Mouse (Mus musculus) forebrain, embryonic 10.5 days (tissue): ENCODE measurements around the gene Slirp. TPM values are rescaled to one million over a fixed set of nuclear protein-coding genes. Genes with fewer than 3 reads are reported as not detected.

ENCODE experiments used
- DNase-seq: peaks from one replicate; pipeline ENCODE4 v3.0.0-alpha.2; 2017; ENCODE audit warnings: low spot score; ENCODE audit errors: extremely low spot score
- H3K27ac ChIP-seq: fragments of 300-500 bp; sonication (generic); 2 replicates; pipeline ENCODE4 v1.5.1; 2016; ENCODE audit warnings: mild to moderate bottlenecking
- H3K27me3 ChIP-seq: fragments of 300-500 bp; sonication (generic); 2 replicates; pipeline ENCODE4 v1.6.1; 2016; ENCODE audit warnings: mild to moderate bottlenecking; ENCODE audit not compliant: poor library complexity, severe bottlenecking
- H3K36me3 ChIP-seq: fragments of 300-500 bp; sonication (generic); replicated peaks from 2 replicates; pipeline ENCODE4 v1.6.1; 2016; ENCODE audit warnings: mild to moderate bottlenecking, moderate library complexity
- H3K4me1 ChIP-seq: fragments of 300-500 bp; sonication (generic); 2 replicates; pipeline ENCODE4 v1.6.1; 2016
- H3K4me3 ChIP-seq: fragments of 300-500 bp; sonication (generic); 2 replicates; pipeline ENCODE4 v1.5.1; 2016; ENCODE audit warnings: mild to moderate bottlenecking, moderate library complexity
- H3K9me3 ChIP-seq: fragments of 300-500 bp; sonication (generic); 2 replicates; pipeline ENCODE4 v1.6.1; 2016; ENCODE audit warnings: mild to moderate bottlenecking, moderate library complexity
- WGBS: fragments of 180-500 bp; shearing (Covaris S2); methylation state at CpG from one replicate; pipeline ENCODE4 v1.1.7; 2016; 5-methylcytosine and 5-hydroxymethylcytosine counted together
- polyA plus RNA-seq: library from polyadenylated mRNA; unstranded; fragments of >200 nt; fragmentation: Nextera tagmentation; extraction: Ambion mirVana; gene quantifications from 2 replicates; pipeline ENCODE4 v1.2.1, GENCODE M21; 2016

The Slirp gene
- polyA plus RNA-seq: 319 and 328 TPM in 2 replicates

DNA sequence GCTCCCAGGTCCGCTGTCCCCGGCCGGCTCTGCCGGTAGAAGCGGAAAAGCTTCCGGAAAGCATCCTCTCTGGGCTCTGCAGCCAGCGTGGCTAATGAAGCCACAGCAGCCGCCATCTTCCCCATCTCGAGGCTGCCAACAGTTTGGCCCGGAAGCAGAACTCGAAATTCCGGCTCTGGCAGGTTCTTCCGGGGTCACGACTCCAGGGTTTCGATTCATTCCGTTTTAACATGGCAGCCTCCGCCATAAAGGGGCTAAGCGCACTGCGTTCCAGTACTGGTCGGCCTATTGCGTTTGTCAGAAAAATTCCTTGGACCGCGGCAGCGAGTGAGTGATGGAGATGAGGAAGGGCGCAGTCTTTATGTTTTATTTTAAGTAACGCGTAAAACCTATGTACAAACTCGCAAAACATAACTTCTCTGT lies at the start of gene Slirp, which contains the start of gene Alkbh1:
Slirp (plus strand) TSS at position 197 of the 423 bp plus-strand sequence.
Alkbh1 (minus strand) TSS at position 318 of the 423 bp plus-strand sequence.
- peak within 1 kb of the TSS; percentile 86 for H3K4me3 ChIP-seq
- peak within 1 kb of the TSS; percentile 95 for H3K27ac ChIP-seq
- 0% methylated on average over 28 of the region's 28 CpGs for WGBS
- H3K4me1 ChIP-seq: peaks cover 25% of the 10 kb centered on the region
- H3K9me3 ChIP-seq: no peaks in the 10 kb centered on the region
- peaks cover 67% of the 10 kb centered on the region for H3K36me3 ChIP-seq
- no peaks in the 10 kb centered on the region for H3K27me3 ChIP-seq
- DNase-seq: peak; percentile 89

GRCm38 (mm10) chr12:87394316-87394715 lies 49.4 kb upstream of the Slirp start:
- DNase-seq: no peak
- Histone ChIP-seq H3K4me1 (no peaks in the 10 kb centered on the region), H3K27ac (no peak overlapping the region), H3K36me3 (no peaks in the 10 kb centered on the region), H3K27me3 (no peaks in the 10 kb centered on the region), H3K4me3 (no peak overlapping the region), H3K9me3 (no peaks in the 10 kb centered on the region)
- WGBS: 88% methylated on average over 6 of the region's 6 CpGs

GRCm38 (mm10) chr12:87397126-87397525 lies 46.6 kb upstream of the Slirp start:
- H3K9me3 ChIP-seq: no peaks in the 10 kb centered on the region
- no peaks in the 10 kb centered on the region; the same call in 1 of the 2 replicates for H3K4me1 ChIP-seq
- H3K4me3 ChIP-seq: no peak overlapping the region
- WGBS: 93% methylated on average over 4 of the region's 4 CpGs
- no peak overlapping the region for H3K27ac ChIP-seq
- no peaks in the 10 kb centered on the region for H3K36me3 ChIP-seq
- DNase-seq: no peak
- H3K27me3 ChIP-seq: no peaks in the 10 kb centered on the region

DNA sequence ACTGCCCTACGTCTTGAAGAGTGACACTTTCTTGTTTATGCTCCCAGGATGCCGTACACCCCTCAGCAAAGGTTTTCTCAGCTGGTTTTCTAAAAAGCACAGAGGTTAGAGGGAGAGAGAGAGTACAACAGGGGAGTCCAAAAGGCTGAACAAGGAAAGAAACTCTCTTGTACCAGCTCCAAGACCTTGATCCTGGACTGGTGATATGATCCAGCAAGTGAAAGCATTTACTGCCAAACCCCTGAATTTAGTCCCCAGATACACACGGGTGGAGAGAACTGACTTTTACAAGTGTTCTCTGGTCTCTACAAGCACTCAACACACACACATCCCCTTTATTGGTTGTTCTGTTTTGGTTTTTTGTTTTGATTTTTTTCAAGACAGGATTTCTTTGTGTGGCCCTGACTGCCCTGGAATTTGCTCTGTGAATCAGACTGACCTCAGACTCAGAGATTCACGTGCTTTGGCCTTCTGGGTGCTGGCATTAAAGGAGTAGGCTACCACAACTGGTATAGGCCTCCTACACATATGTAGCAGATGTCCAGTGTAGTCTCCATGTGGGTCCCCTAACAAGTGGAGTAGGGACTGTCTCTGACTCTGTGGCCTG lies 45.8 kb upstream of the Slirp start:
- Histone ChIP-seq H3K36me3 (no peaks in the 10 kb centered on the region), H3K9me3 (no peaks in the 10 kb centered on the region), H3K27me3 (no peaks in the 10 kb centered on the region), H3K27ac (no peak overlapping the region), H3K4me1 (no peaks in the 10 kb centered on the region; the same call in 1 of the 2 replicates), H3K4me3 (no peak overlapping the region)
- 79% methylated on average over 4 of the region's 4 CpGs for WGBS
- no peak for DNase-seq

GRCm38 (mm10) chr12:87399119-87399819 lies 44.4 kb upstream of the Slirp start:
- Histone ChIP-seq H3K9me3 (no peaks in the 10 kb centered on the region), H3K4me3 (no peak overlapping the region), H3K36me3 (no peaks in the 10 kb centered on the region), H3K27ac (no peak overlapping the region), H3K27me3 (no peaks in the 10 kb centered on the region), H3K4me1 (no peaks in the 10 kb centered on the region; the same call in 1 of the 2 replicates)
- no peak for DNase-seq
- WGBS: 92% methylated on average over 10 of the region's 10 CpGs

DNA sequence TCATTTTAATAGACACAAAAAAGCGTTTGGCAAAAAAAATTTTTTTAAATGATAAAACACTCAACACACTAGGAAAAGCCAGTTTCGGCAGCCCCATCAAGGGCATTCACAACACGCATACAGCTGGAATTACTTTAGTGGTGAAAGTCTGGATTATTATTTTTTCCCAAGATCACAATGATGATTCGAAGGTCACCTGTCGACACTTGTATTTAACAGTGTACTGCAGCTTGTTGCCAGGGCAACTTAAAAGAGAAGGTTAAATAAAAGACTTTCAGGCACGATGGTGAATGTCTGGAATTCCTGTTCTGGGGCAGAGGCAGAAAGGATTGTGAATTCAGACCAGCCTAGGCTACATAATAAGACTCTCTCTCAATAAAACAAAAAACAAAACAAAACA lies 41.8 kb upstream of the Slirp start:
- H3K36me3 ChIP-seq: no peaks in the 10 kb centered on the region
- H3K4me3 ChIP-seq: no peak overlapping the region
- no peaks in the 10 kb centered on the region for H3K27me3 ChIP-seq
- no peak overlapping the region for H3K27ac ChIP-seq
- no peaks in the 10 kb centered on the region; the same call in 1 of the 2 replicates for H3K4me1 ChIP-seq
- no peak for DNase-seq
- WGBS: 75% methylated on average over 6 of the region's 6 CpGs
- H3K9me3 ChIP-seq: no peaks in the 10 kb centered on the region

DNA sequence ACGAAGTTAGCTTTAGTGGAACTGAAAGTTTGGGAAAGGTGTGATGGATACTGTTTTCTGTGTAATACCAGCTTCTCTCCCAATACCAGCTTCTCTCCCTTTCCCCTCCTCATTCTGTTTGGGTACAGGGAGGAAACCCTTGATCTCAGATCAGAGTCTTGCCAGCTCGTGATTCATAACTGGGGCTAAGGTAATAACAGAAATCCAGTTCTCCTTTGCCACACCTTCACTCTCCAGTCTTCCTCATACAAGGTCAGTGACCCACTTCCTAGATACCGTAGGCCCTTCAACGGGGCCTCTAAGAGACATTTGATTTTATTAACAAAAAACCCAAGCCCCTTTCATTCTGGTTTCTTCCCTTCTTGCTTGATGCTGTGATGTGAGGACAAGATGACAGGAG lies 38.5 kb upstream of the Slirp start:
- whole genome bisulfite sequencing: 87% methylated on average over 4 of the region's 4 CpGs
- Histone ChIP-seq H3K9me3 (no peaks in the 10 kb centered on the region), H3K27ac (no peak overlapping the region), H3K36me3 (no peaks in the 10 kb centered on the region), H3K4me1 (peaks cover 9% of the 10 kb centered on the region), H3K4me3 (no peak overlapping the region), H3K27me3 (no peaks in the 10 kb centered on the region)
- DNase-seq: no peak

DNA sequence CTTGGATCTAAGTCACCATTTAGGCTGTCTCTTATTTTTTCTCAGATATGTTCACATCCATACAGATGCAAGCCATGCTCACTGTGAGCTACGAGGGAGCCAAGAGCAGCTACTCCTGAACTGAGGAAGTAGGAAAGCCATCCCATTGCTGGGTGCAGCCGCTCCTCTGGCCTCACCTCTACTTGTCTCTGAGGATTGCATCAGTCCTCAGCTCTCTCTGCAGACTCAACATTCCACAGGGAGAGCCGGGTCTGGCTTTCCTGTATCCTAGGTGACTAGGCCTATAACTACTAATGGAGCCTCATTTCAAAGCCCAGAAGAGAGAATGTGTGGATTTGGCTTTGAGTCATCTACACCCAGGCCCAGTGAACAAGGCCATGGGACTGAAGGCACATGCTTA lies 38.0 kb upstream of the Slirp start:
- 82% methylated on average over 3 of the region's 3 CpGs for WGBS
- H3K36me3 ChIP-seq: no peaks in the 10 kb centered on the region

GRCm38 (mm10) chr12:87407869-87408605 lies 35.7 kb upstream of the Slirp start:
- Histone ChIP-seq H3K4me1 (peaks cover 15% of the 10 kb centered on the region), H3K27ac (peak overlapping the region; percentile 58), H3K4me3 (0 out of 2 replicates have a peak overlapping the region, but pooled peaks have one; percentile 9), H3K27me3 (no peaks in the 10 kb centered on the region), H3K9me3 (no peaks in the 10 kb centered on the region), H3K36me3 (no peaks in the 10 kb centered on the region)
- WGBS: 50% methylated on average over 21 of the region's 21 CpGs
- DNase-seq: peak; percentile 21

More for the DNA sequence above, 38.0 kb upstream of the Slirp start:
- Histone ChIP-seq H3K4me3 (no peak overlapping the region), H3K4me1 (peaks cover 10% of the 10 kb centered on the region), H3K9me3 (no peaks in the 10 kb centered on the region), H3K27ac (no peak overlapping the region), H3K27me3 (no peaks in the 10 kb centered on the region)
- no peak for DNase-seq

GRCm38 (mm10) chr12:87409123-87409522 lies 34.6 kb upstream of the Slirp start:
- 90% methylated on average over 4 of the region's 4 CpGs for WGBS
- H3K27me3 ChIP-seq: no peaks in the 10 kb centered on the region
- no peaks in the 10 kb centered on the region for H3K9me3 ChIP-seq
- H3K4me3 ChIP-seq: no peak overlapping the region
- DNase-seq: no peak
- peaks cover 15% of the 10 kb centered on the region for H3K4me1 ChIP-seq
- no peak overlapping the region for H3K27ac ChIP-seq
- no peaks in the 10 kb centered on the region for H3K36me3 ChIP-seq

GRCm38 (mm10) chr12:87410999-87411398 lies 32.7 kb upstream of the Slirp start:
- WGBS: 56% methylated on average over 7 of the region's 7 CpGs
- DNase-seq: no peak
- Histone ChIP-seq H3K36me3 (no peaks in the 10 kb centered on the region), H3K4me3 (no peak overlapping the region), H3K27me3 (no peaks in the 10 kb centered on the region), H3K27ac (no peak overlapping the region), H3K9me3 (no peaks in the 10 kb centered on the region), H3K4me1 (peaks cover 15% of the 10 kb centered on the region)

DNA sequence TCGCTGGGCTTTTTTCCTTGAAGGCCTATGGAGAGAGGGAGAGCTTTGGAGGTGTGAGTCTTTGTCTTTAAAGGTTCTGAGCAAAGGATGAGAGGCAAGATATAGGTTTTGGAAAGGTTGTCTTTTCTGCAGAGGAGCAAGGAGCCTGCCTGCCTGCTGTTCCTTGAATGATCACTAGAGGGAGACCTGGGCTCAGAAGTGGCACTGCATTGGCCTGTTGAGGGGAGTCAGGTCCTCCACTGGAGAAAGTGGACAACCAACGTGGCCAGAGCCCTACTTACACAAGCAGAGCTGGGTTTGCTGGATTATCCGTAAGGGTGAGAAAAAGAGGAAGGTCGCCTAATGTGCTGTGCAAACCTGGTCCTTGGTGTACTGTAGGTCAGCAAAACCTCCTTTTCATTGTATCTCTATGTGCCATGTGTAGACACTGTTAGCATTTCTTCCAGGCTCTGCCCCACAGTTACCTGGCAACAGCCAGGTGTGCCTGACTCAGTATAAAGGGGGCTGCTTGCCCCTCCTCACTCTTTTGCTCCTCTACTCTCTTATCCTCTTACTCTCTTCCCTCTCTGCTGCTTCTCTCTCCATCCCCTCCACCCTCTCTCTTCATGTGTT lies 30.4 kb upstream of the Slirp start:
- H3K27ac ChIP-seq: no peak overlapping the region
- DNase-seq: peak; percentile 61
- H3K4me3 ChIP-seq: no peak overlapping the region
- no peaks in the 10 kb centered on the region for H3K9me3 ChIP-seq
- H3K36me3 ChIP-seq: no peaks in the 10 kb centered on the region
- WGBS: 27% methylated on average over 4 of the region's 4 CpGs
- peaks cover 8% of the 10 kb centered on the region for H3K4me1 ChIP-seq
- no peaks in the 10 kb centered on the region for H3K27me3 ChIP-seq
